Mouse (Mus musculus): Measurements from ENCODE around the gene Gan. TPM values are rescaled to one million over a fixed set of nuclear protein-coding genes. Genes with fewer than 3 reads are reported as not detected.

Gene Gan
- polyA plus RNA-seq, 2 experiments = 0.62 to 1.6 TPM

DNA sequence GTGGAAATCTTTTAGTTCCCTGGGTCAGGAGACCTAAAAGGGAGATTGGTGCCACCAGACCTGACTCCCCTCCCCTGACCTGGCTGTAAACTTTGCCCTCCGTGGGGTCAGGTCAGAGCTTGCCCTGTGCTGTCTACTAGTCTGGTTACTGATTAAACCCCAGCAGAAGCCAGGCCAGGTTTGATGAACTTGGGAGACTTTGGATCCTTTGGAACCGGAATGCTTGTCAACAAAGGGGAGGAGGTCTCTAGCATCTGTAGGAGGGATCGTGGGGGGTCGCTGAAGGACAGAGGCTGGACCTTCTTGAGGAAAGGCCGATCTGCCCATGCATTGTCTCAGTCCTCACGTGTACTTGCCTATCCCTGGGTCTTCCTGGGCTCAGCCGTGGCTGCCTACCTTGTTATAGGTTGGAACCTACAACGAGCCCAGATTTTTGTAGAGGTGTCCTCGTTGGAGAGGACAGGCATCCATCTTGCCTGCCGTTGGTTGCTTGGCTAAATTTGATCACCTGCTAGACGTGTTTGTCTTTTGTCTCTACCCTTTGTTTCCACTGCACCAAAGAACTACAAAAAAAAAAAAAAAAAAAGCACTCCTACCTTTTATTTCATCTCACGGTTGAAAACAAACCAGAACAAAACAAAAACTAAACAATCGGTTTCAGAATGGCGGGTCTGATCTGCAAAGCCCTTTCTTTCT lies 102.4 kb downstream of the Gan start:
- no peak for DNase-seq (ENCODE audit: low read depth in 3 of 3, low spot score in 3 of 3)
- Histone ChIP-seq H3K4me2 (ENCODE audit: low read depth) (peak overlapping the region; percentile 88), H3K4me3 (ENCODE audit: insufficient read depth in 1 of 2, low read depth in 2 of 2, low read length in 2 of 2) (peak overlapping the region; percentile 22 to 80; a peak in 3 of 4 replicates), H3K36me3 (replicated peaks; ENCODE audit: control insufficient read depth, insufficient read depth, low read depth) (no peaks in the 10 kb centered on the region), H3K27me3 (ENCODE audit: control insufficient read depth, insufficient read depth, low read length) (no peaks in the 10 kb centered on the region), H3K9ac (replicated peaks) (peak overlapping the region; percentile 19; the same call in 1 of the 2 replicates), H3K4me1 (replicated peaks; ENCODE audit: control insufficient read depth in 2 of 2, insufficient read depth in 2 of 2, low read length in 1 of 2) (peaks cover 35 to 48% of the 10 kb centered on the region in 2 experiments), H3K9me3 (ENCODE audit: control insufficient read depth, low read length) (no peaks in the 10 kb centered on the region), H3K27ac (no peak overlapping the region)
- no peak for ATAC-seq (ENCODE audit: insufficient read depth)
- TF ChIP-seq CTCF (IDR thresholded peaks at IDR 0.05; ENCODE audit: low read depth) = no peak
- no peak for TF ChIP-seq EP300 (IDR thresholded peaks at IDR 0.05; ENCODE audit: low read depth)
- WGBS (ENCODE audit: insufficient replicate concordance) = 64% methylated on average over 14 of the region's 14 CpGs

GRCm38 (mm10) chr8:117260930-117261475 lies 103.1 kb downstream of the Gan start:
- DNase-seq (ENCODE audit: low read depth in 3 of 3, low spot score in 3 of 3) = no peak
- Histone ChIP-seq H3K4me2 (ENCODE audit: low read depth) (peak overlapping the region; percentile 88), H3K4me1 (replicated peaks; ENCODE audit: control insufficient read depth in 2 of 2, insufficient read depth in 2 of 2, low read length in 1 of 2) (peaks cover 31 to 46% of the 10 kb centered on the region in 2 experiments), H3K36me3 (replicated peaks; ENCODE audit: control insufficient read depth, insufficient read depth, low read depth) (no peaks in the 10 kb centered on the region), H3K4me3 (ENCODE audit: insufficient read depth in 1 of 2, low read depth in 2 of 2, low read length in 2 of 2) (no peak overlapping the region), H3K9ac (replicated peaks) (no peak overlapping the region), H3K27me3 (ENCODE audit: control insufficient read depth, insufficient read depth, low read length) (no peaks in the 10 kb centered on the region), H3K27ac (no peak overlapping the region), H3K9me3 (ENCODE audit: control insufficient read depth, low read length) (no peaks in the 10 kb centered on the region)
- 65% methylated on average over 14 of the region's 14 CpGs for WGBS (ENCODE audit: insufficient replicate concordance)
- TF ChIP-seq CTCF (IDR thresholded peaks at IDR 0.05; ENCODE audit: low read depth) = no peak
- no peak for TF ChIP-seq EP300 (IDR thresholded peaks at IDR 0.05; ENCODE audit: low read depth)
- no peak for ATAC-seq (ENCODE audit: insufficient read depth)

DNA sequence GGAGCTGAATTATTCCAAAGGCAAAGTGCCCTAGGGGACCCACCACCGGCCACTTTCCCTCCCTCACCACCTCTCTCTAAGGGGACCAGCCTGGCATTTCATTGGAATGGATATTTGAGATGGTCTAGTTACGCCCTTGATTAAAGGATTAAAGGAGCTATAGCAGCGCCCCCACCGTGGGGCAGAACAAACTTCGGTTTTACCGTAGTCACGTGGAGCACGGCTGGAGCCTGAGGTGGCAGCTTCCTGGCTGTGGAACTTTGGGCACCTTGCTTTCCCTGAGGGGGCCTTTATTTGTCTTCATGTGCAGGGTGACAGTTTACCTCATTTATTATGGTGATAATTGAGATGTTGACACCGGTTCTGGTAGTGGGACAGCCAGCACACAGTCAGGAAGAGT lies 103.8 kb downstream of the Gan start:
- 37% methylated on average over 9 of the region's 9 CpGs for whole genome bisulfite sequencing (ENCODE audit: insufficient replicate concordance)
- no peak overlapping the region for H3K9ac ChIP-seq (replicated peaks)
- H3K9me3 ChIP-seq (ENCODE audit: control insufficient read depth, low read length) = no peaks in the 10 kb centered on the region
- no peak overlapping the region for H3K4me3 ChIP-seq (ENCODE audit: insufficient read depth in 1 of 2, low read depth in 2 of 2, low read length in 2 of 2)
- ATAC-seq (ENCODE audit: insufficient read depth) (no peak), DNase-seq (ENCODE audit: low read depth in 3 of 3, low spot score in 3 of 3) (no peak)
- TF ChIP-seq EP300 (IDR thresholded peaks at IDR 0.05; ENCODE audit: low read depth) = no peak
- no peak for TF ChIP-seq CTCF (IDR thresholded peaks at IDR 0.05; ENCODE audit: low read depth)
- peak overlapping the region; percentile 38 for H3K4me2 ChIP-seq (ENCODE audit: low read depth)
- H3K36me3 ChIP-seq (replicated peaks; ENCODE audit: control insufficient read depth, insufficient read depth, low read depth) = no peaks in the 10 kb centered on the region
- no peak overlapping the region for H3K27ac ChIP-seq
- no peaks in the 10 kb centered on the region for H3K27me3 ChIP-seq (ENCODE audit: control insufficient read depth, insufficient read depth, low read length)
- peaks cover 30 to 45% of the 10 kb centered on the region in 2 experiments for H3K4me1 ChIP-seq (replicated peaks; ENCODE audit: control insufficient read depth in 2 of 2, insufficient read depth in 2 of 2, low read length in 1 of 2)

DNA sequence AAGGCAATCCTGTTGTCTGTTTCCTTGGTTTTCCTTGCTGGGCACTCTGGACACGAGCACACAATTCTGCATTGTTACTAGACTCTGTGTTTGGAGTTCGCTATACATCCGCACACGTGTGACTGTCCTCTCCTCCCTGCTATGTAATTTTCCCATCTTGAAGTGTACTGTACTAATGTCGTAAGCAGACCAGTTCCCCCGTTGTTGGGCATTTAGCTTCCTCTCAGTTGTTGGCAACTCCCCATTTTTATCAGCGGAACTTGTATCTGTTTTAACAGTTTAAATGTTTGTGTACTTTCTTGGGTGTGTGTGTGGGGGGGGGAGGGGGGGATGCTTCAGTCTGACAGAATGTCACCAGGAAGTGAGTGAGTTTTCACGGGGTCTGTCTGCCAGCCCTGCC lies 104.8 kb downstream of the Gan start:
- Histone ChIP-seq H3K9me3 (ENCODE audit: control insufficient read depth, low read length) (no peaks in the 10 kb centered on the region), H3K4me2 (ENCODE audit: low read depth) (peak overlapping the region; percentile 37), H3K4me3 (ENCODE audit: insufficient read depth in 1 of 2, low read depth in 2 of 2, low read length in 2 of 2) (no peak overlapping the region), H3K27me3 (ENCODE audit: control insufficient read depth, insufficient read depth, low read length) (no peaks in the 10 kb centered on the region), H3K9ac (replicated peaks) (no peak overlapping the region; the same call in 1 of the 2 replicates), H3K4me1 (replicated peaks; ENCODE audit: control insufficient read depth in 2 of 2, insufficient read depth in 2 of 2, low read length in 1 of 2) (peaks cover 32 to 50% of the 10 kb centered on the region in 2 experiments), H3K36me3 (replicated peaks; ENCODE audit: control insufficient read depth, insufficient read depth, low read depth) (no peaks in the 10 kb centered on the region), H3K27ac (no peak overlapping the region; the same call in 1 of the 2 replicates)
- TF ChIP-seq EP300 (IDR thresholded peaks at IDR 0.05; ENCODE audit: low read depth) (no peak), CTCF (IDR thresholded peaks at IDR 0.05; ENCODE audit: low read depth) (no peak)
- no peak for DNase-seq (ENCODE audit: low read depth in 3 of 3, low spot score in 3 of 3)
- 21% methylated on average over 8 of the region's 8 CpGs for WGBS (ENCODE audit: insufficient replicate concordance)
- ATAC-seq (ENCODE audit: insufficient read depth) = no peak

DNA sequence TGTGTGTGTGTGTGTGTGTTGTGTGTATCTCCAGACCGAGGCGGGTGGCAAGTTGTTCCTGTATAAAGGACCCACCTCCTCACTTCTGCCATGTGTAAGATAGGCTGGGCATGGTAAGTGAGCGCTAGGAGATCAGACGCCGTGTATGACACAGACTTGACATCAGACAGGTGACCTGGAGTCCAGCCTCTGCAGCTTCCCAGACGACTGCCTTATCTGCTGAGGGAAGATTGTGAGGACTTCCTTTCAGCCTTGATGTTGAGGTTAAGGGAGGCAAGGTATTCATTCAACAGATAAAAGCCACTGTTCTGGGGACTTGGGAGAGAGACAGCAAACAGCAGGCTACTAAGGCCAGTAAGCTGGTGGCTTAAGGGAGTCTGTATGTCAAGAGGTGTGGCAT lies 105.5 kb downstream of the Gan start:
- TF ChIP-seq CTCF (IDR thresholded peaks at IDR 0.05; ENCODE audit: low read depth) (no peak), EP300 (IDR thresholded peaks at IDR 0.05; ENCODE audit: low read depth) (peak; percentile 40)
- WGBS (ENCODE audit: insufficient replicate concordance) = 6% methylated on average over 6 of the region's 6 CpGs
- H3K9me3 ChIP-seq (ENCODE audit: control insufficient read depth, low read length) = no peaks in the 10 kb centered on the region
- no peak overlapping the region for H3K27ac ChIP-seq
- peak overlapping the region; percentile 37 for H3K4me2 ChIP-seq (ENCODE audit: low read depth)
- H3K4me1 ChIP-seq (replicated peaks; ENCODE audit: control insufficient read depth in 2 of 2, insufficient read depth in 2 of 2, low read length in 1 of 2) = peaks cover 32 to 50% of the 10 kb centered on the region in 2 experiments
- H3K4me3 ChIP-seq (ENCODE audit: insufficient read depth in 1 of 2, low read depth in 2 of 2, low read length in 2 of 2) = no peak overlapping the region
- H3K27me3 ChIP-seq (ENCODE audit: control insufficient read depth, insufficient read depth, low read length) = no peaks in the 10 kb centered on the region
- H3K36me3 ChIP-seq (replicated peaks; ENCODE audit: control insufficient read depth, insufficient read depth, low read depth) = no peaks in the 10 kb centered on the region
- DNase-seq (ENCODE audit: low read depth in 3 of 3, low spot score in 3 of 3) (no peak), ATAC-seq (ENCODE audit: insufficient read depth) (peak; percentile 68)
- no peak overlapping the region for H3K9ac ChIP-seq (replicated peaks)
